Mouse (Mus musculus): ENCODE measurements around the gene Kpna3. TPM values are rescaled to one million over a fixed set of nuclear protein-coding genes. Genes with fewer than 3 reads are reported as not detected.
"Not testable (repeated sequence)": the region's sequence is repeated elsewhere in the genome, so short reads cannot be mapped to it uniquely, and the experiment has no call there.

The Kpna3 gene
- total RNA-seq, 2 experiments from 2014 or later = 66.9 to 70.2 TPM

GRCm38 (mm10) chr14:61327618-61328450 lies 111.8 kb downstream of the Kpna3 start:
- TF ChIP-seq CTCF (conservative IDR thresholded peaks at IDR 0.05) = no peak
- DNase-seq (ENCODE audit: low spot score in 2 of 2) = peak; percentile 83 to 94
- Histone ChIP-seq H3K27ac (peak overlapping the region; percentile 92), H3K4me3 (peak overlapping the region; percentile 33)

GRCm38 (mm10) chr14:61327007-61327406 lies 112.7 kb downstream of the Kpna3 start:
- TF ChIP-seq CTCF (conservative IDR thresholded peaks at IDR 0.05) = peak; percentile 62
- H3K27ac ChIP-seq = peak overlapping the region; percentile 92
- H3K4me3 ChIP-seq; DNase-seq (ENCODE audit: low spot score in 2 of 2): not testable (repeated sequence)

GRCm38 (mm10) chr14:61322740-61323139 lies 116.9 kb downstream of the Kpna3 start:
- no peak for TF ChIP-seq CTCF (conservative IDR thresholded peaks at IDR 0.05)
- Histone ChIP-seq H3K27ac (no peak overlapping the region), H3K4me3 (no peak overlapping the region)
- no peak for DNase-seq (ENCODE audit: low spot score in 2 of 2)

- no peak overlapping the region for H3K27ac ChIP-seq
- TF ChIP-seq CTCF (conservative IDR thresholded peaks at IDR 0.05) = no peak
- DNase-seq (ENCODE audit: low spot score in 2 of 2) = no peak
- no peak overlapping the region for H3K4me3 ChIP-seq
Observed at GRCm38 (mm10) chr14:61321200-61321599, 118.5 kb downstream of the Kpna3 start.

DNA sequence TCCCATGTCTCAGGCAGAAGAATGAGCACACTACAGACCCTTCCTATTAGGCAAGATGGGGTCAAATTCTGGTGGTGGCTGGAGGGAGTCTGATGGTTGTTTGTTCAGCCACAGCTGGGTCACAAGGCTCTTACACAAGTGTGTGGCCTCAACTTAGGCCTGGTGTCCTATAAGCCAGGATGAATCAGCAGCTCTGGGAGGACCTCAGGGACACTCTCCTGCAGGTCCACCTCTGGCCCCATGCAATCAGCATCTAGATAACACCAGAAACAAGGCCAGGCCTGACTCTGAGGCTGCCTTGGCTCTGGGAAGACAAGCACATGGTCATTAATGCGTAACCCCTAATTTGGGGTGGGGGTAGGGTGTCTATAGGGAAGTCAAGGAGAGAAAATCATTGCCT lies 118.9 kb downstream of the Kpna3 start:
- no peak overlapping the region for H3K27ac ChIP-seq
- H3K4me3 ChIP-seq = no peak overlapping the region
- DNase-seq (ENCODE audit: low spot score in 2 of 2) = no peak
- TF ChIP-seq CTCF (conservative IDR thresholded peaks at IDR 0.05) = no peak

DNA sequence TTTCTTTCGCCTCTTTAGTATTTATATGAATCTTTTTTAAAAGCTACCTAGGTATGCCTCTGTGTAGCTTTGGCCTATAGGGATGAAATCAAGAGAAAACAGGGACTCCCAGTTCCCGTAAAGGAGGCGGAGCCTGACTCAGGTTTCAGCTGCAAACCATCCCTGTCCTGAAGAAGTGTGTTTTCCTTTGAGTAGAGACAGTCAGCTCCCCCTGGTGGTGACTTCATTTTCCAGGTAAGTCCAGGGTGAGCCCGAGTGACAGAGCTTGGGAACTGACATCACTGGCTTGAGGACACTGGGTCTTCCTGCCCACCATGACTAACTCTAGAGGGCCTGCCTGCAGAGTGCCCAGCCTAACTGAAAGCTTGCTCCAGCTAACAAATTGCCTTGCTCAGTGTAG lies 122.8 kb downstream of the Kpna3 start:
- Histone ChIP-seq H3K27ac (no peak overlapping the region), H3K4me3 (no peak overlapping the region)
- peak; percentile 46 to 60 for DNase-seq (ENCODE audit: low spot score in 2 of 2)
- peak; percentile 83 for TF ChIP-seq CTCF (conservative IDR thresholded peaks at IDR 0.05)

Other genes with a start within 250 kb of the Kpna3 start
- under 1 TPM in 1 of 2 experiments, not detected in 1; 0.28 TPM for gene Sgcg, start 181.4 kb downstream of the Kpna3 start, total RNA-seq (2021)
- under 1 TPM; 0.32 to 0.41 TPM for gene Arl11, start 130.1 kb downstream of the Kpna3 start, total RNA-seq (2021)
- 1 to 10 TPM; 6.3 to 7.2 TPM for gene Ebpl, start 79.4 kb downstream of the Kpna3 start, total RNA-seq (2021)
- gene Spryd7, start 117.0 kb upstream of the Kpna3 start, total RNA-seq (2021) = 10 to 100 TPM; 46.1 to 46.8 TPM
- 10 to 100 TPM; 11.4 to 12.4 TPM for gene Trim13, start 158.4 kb upstream of the Kpna3 start, total RNA-seq (2021)
- gene Kcnrg, start 167.6 kb upstream of the Kpna3 start, total RNA-seq (2021) = 1 to 10 TPM; 1.0 to 1.1 TPM